Mouse (Mus musculus): ENCODE results near the gene Taf11.

Taf11 gene

DNA sequence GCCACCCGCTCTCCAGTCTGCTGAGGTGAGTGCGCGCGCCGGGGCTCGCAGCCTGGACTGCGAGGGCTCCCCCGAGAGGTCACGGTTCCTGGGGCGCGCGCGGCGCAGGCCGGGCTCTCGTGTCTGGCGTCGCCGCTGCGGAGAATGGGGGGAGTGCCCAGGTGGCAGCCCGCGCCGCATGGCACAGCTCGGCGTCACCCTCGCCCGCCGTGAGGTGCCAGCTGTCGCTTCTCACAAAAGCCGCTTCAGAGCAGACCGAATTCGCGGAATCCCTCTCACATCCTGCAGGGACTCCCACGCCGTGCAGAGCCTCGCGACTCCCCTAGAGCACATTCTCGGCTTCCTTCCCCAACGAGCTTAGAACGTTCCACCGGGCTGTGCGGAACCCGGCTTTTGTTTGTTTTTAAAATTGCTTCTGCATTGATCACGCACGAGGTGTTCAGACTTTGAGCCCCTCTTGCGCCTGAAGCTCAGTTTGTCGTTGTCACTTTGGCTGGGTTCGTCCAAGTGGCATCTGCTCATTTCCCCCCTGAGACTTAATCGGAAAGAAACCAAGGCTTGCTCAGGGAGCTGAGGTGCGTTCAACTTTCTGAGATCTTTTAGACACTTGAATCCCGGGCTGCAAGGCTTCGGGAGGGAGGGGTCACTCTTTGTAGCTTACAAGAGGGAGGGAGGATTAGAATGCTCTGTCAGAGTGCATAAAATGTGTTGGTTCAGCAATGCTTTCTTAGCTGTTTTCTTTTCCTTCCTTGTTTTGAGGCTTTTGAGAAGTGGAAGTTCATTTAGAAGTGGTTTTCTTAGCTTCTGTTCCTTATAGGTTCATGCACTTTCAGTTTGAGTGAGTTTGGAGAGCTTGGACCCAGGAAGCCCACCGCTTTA is at the start of gene Taf11:
Gene Taf11, minus strand, starts transcription at position 223 of the 879 bp plus-strand sequence.
- in situ Hi-C loops (cut with MboI, MseI): loop anchor here (5.0 kb wide), 1 partner anchor 68 kb away; no protein-coding TSS in a partner anchor

DNA sequence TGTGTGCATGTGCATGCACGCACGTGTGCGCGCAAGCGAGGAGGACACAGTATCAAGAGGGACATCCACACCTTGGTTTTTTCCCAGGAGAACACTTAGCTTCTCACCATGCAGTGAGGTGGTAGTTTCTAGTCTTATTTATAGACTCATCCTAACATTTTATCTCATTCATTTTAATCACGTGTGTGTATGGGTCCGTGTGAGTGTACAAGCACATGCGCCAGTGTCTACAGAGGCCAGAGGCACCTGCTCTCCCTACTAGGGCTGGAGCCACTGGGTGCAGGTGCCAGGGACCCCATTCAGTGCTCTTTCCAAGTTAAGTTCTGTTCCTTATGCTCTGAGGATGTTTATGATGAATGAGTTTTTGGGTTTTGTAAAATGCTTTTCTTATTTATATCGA is 48.0 kb upstream of the Taf11 start:
- in situ Hi-C loops (cut with MboI, MseI): no loop called here

DNA sequence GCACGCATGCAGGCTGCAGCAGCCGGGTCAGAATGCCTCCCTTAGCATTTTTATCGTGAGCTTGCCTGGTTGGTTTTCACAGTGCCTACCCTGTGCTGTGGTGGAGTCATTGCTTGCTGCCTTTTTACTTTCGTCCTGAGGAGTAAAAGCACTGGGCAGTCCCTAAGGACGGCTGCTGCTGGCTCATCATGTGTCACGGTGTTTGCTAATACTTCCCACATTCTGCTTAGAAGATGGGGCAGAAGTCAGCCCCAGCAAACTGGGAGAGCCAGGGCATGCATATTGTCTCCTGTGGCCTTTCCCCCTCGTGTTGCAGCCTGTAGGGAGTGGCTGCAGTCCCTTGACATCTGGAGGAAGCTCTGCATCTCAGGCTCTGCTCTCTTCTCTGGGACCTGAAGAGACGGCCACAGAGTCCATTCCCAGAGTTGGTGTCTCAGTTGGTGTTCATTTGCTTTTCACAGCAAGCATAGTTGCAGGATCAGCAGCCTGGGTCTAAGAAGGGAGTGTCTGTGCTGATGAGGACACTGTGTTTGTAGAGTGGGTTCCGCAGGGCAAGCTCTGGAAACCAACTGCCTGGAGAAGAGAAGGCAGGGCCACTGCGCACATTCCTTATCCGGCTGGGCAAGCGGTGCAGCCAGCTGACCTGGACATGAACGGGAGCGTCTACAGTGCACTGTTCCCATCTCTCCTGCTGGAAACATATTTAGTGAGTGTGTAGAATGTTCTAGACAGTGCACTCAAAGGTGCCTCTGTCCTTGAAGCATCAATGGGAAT is 45.2 kb upstream of the Taf11 start:
- in situ Hi-C loops (cut with MboI, MseI): no loop called here

DNA sequence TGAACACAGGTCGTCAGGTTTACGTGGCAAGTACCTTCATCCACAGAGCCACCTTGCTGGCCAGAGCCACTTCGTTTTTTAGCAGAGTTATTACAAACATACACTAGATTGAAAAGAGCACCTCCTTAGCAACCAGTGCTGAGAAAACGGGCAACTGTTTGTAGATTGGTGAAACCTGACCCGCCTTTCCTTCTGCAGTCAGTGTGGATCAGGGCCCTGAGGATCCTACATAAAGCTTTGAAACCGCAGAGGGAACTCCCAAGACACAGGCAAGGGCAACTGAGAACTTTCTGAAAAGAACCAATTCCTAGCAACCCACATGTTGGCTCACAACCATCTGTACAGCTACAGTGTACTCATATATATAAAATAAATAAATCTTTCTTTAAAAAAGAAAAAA is 43.5 kb upstream of the Taf11 start:
- in situ Hi-C loops (cut with MboI, MseI): no loop called here

- in situ Hi-C loops (cut with MboI, MseI): no loop called here
Observed at GRCm38 (mm10) chr17:27947155-27947554, 37.5 kb upstream of the Taf11 start.

DNA sequence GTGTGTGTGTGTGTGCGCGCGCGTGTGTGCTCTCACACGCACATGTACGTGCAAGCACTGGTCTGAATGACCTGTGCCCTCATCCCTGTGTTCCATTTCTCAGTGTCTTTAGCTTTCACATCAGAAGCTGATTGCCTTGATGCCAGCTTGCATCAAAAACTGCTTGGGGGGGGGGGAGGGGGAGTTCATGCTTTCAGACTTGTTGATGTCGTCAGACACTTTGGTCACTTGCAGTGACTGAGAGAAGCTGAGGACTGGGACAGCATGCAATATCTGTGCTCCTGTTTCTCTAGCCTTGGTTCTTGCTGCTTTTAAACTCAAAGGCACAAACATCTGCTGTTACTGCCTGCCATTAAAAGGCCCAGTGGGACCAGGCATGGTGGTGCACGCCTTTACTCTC is 36.7 kb upstream of the Taf11 start:
- in situ Hi-C loops (cut with MboI, MseI): no loop called here

GRCm38 (mm10) chr17:27945546-27946216 is 36.0 kb upstream of the Taf11 start:
- in situ Hi-C loops (cut with MboI, MseI): no loop called here

DNA sequence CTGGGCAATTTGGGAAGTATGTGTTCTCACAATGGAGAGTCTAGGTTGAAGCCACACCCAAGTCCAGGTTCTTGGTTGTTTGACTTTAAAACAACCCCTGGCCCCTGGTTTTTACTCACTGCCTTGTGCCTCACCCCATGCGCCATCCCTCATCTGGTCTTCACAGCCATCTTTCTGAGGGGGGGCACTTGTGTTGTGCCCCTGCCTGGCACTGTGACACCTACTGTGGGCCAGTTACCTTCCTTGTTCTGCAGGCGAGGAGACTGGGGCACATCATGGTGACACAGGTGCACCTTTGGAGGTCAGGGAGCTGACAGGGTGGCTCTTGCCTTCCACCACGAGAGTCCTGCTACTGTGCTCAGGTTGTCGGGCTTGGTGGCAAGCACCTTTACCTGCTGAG is 32.5 kb upstream of the Taf11 start:
- in situ Hi-C loops (cut with MboI, MseI): no loop called here

- in situ Hi-C loops (cut with MboI, MseI): no loop called here
Observed at GRCm38 (mm10) chr17:27941698-27942097, 32.1 kb upstream of the Taf11 start.

- in situ Hi-C loops (cut with MboI, MseI): no loop called here
Observed at GRCm38 (mm10) chr17:27941178-27941577, 31.5 kb upstream of the Taf11 start.

DNA sequence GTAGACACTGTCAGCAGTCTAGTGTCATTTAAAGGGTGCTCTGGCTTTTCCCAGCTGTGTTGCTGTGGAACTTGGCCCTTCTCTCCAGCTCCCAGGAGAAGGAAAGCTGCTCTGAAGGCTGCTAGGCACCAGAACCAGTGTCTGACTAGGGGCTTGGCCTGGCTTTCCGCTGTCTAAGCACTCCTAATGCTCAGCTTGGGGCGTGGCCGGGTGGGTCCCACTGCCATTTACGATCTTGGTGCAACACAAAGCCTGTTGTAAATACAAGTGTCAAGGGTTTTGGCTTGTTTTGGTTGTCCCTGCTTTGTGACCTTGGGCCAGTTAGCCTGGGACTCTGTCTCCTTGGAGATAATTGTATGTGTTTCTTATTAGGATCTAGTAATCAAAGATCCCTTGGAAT is 30.7 kb upstream of the Taf11 start:
- in situ Hi-C loops (cut with MboI, MseI): no loop called here

DNA sequence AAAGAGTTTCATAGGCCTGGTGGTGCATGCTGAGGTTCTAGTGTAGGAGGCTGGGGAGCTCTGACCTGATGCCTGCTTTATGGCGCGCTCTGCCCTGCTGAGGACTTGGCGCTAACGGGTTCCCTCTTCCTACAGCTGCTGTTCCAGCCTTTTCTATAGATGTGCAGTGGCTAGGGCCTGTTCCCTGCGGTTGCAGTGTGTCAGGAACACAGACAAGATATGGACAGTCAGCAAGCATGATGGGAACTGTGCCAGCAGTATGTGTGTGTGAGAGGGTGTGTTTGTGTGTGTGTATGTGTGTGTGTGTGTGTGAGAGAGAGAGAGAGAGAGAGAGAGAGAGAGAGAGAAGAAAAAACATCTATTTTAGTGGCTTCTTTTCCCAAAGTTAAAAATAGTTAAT is 29.4 kb upstream of the Taf11 start:
- in situ Hi-C loops (cut with MboI, MseI): no loop called here

DNA sequence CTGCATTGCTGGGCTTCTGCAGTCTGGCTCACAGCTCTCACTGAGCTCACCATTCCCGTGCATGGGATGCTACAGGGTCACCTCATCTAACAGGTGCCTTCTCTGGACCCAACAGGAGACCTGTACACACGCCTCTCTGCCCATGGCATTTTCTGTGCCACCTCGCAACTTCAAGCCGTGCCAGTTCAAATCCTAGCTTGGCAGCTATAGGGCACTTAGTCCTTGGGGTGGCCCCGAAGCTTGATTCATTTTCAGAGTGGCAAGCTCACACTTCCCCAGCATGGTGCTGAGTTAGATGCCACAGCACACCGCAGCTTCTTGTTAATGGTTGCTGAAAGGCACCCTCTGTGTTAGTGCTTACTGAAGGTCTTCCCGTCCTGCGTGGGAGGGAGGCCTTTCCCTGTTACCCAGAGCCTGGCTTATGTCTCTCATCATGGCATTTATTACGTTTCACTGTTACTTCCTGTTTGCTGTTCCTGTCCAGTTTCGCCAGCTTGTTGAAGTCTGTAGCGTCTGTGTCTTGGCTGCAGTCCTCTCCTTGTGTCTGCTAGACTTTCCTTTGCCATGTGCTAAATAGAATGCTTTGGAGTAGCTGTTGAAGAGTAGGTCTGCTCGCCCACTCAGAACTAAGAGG is 28.6 kb upstream of the Taf11 start:
- in situ Hi-C loops (cut with MboI, MseI): no loop called here

- in situ Hi-C loops (cut with MboI, MseI): no loop called here
Observed at GRCm38 (mm10) chr17:27937054-27937615, 27.5 kb upstream of the Taf11 start.

DNA sequence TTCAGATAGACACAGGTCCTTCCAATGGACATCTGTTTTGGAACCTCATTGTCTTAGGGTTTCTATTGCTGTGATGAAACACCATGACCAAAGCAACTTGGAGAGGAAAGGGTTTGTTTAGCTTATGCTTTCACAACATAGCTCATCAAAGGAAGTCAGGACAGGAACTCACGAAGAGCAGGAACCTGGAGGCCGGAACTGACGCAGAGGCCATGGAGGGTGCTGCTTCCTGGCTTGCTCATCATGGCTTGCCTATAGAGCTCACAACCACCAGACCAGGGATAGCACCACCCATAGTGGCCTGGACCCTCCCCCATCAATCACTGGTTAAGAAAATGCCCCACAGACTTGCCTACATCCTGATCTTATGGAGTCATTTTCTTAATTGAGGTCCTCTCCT is 25.4 kb upstream of the Taf11 start:
- in situ Hi-C loops (cut with MboI, MseI): no loop called here

- in situ Hi-C loops (cut with MboI, MseI): no loop called here
Observed at GRCm38 (mm10) chr17:27934136-27934910, 24.7 kb upstream of the Taf11 start.

DNA sequence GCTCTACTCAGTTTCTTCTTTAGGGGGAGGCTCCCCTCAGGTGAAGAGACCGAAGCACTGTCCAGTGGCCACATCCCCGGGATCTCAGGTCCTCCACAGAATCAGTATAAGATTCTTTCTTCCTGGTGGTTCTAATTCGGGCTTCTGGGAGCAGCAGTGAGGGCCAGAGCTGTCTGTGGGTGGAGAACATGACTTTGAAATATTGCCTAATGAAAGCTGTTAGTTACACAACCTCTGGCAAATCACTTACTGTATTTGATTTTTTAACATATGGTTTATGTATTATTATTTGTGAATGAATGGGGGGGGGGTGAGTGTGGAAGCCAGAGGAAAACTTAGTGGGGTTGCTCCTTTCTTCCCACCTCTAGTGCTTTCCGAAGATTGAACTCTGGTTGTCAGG is 22.2 kb upstream of the Taf11 start:
- in situ Hi-C loops (cut with MboI, MseI): no loop called here

GRCm38 (mm10) chr17:27930291-27930690 is 20.6 kb upstream of the Taf11 start:
- in situ Hi-C loops (cut with MboI, MseI): no loop called here

DNA sequence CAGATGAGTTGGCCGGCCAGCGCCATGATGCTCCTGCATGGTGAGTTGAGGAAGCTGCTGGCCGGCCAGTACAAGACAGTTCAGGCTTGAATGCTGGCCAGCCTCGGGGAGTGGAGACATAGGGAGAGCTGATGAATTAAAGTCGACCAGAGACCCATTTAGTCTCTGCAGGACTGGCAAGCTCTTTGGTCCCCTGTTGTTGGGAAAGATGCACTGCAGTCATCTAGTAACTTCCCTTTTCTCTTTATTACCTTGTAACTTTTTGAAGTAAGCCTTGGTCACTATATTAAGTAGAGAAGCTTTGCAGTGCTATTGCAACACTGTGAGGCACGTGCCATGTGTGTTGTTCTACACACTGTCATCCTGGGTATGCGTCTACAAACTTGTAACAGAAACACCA is 15.9 kb upstream of the Taf11 start:
- in situ Hi-C loops (cut with MboI, MseI): no loop called here

- in situ Hi-C loops (cut with MboI, MseI): no loop called here
Observed at GRCm38 (mm10) chr17:27925054-27925453, 15.4 kb upstream of the Taf11 start.
